Mouse (Mus musculus) hematopoietic multipotent progenitor cell, adult 10-12 weeks (in vitro differentiated cells): ENCODE measurements around the gene A430033K04Rik. TPM values are rescaled to one million over a fixed set of nuclear protein-coding genes. Genes with fewer than 3 reads are reported as not detected.

Source experiments
- polyA plus RNA-seq: library from polyadenylated mRNA; stranded (reverse); fragments of >175 nt; gene quantifications from 2 replicates; pipeline ENCODE4 v1.2.3, GENCODE M21; 2012; ENCODE audit warnings: low replicate concordance

The A430033K04Rik gene
- 0.31 and 0.68 TPM in 2 replicates for polyA plus RNA-seq

GRCm38 (mm10) chr5:138622645-138623477 lies at the start of gene A430033K04Rik:
A430033K04Rik (plus strand) TSS chr5:138622859.

DNA sequence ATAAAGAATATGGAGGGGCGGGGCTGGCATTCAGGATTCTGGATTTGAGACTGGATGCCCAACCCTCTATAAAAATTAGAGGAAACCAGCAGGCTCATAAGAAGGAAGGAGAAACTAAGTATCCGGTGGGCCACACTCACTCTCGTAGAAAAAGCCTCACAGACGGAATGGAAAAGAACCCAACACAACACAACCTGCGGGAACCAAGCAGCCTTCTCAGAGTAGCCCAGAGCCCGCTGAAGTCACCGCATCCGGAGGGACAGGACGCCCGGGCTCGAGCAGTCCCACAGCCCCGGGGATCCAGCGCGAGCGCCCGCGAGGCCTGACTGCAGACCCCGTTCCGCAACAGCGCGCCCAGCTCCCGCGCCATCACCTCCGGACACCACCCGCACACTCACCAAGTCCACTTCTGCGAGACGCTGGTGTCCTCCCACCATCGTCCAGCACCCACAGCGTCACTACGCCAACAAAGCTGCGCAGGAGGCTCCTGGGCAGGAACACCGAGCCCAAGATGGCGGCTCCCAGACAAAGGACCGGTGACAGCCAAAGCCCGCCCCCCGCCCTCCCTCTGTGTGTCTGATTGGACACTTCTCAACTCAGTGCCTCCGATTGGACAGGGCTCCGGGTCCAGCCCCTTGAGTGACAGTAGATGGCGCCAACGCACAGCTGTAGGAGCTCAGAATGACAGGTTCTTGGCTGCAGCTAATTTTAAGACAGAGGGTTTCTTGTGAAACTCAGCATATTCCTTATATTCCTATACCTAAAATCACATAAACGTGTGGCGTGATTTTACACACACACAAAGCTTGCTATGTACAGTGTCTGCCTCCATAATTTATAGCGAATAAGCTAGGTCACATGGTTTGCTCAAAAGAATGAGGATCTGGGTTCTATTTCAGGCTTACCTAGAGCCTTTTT lies 3.2 kb upstream of the A430033K04Rik start, which contains the start of gene Zfp68:
Zfp68 (minus strand) TSS at position 551 of the 918 bp plus-strand sequence.

Other genes with a start within 250 kb of the A430033K04Rik start
- 0.62 and 2.5 TPM in 2 replicates for gene Zfp157, start 181.4 kb upstream of the A430033K04Rik start, polyA plus RNA-seq
- gene 1700123K08Rik, start 58.1 kb upstream of the A430033K04Rik start, polyA plus RNA-seq = not detected in 2 replicates
- gene Zfp68, start 3.1 kb upstream of the A430033K04Rik start, polyA plus RNA-seq = 0.37 and 2.2 TPM in 2 replicates
- gene Fam20c, start 131.7 kb downstream of the A430033K04Rik start, polyA plus RNA-seq = 1.5 and 11.6 TPM in 2 replicates
- not detected in 2 replicates for gene Gm5294, start 197.2 kb downstream of the A430033K04Rik start, polyA plus RNA-seq